Comparison of ENCODE assay signal across 17 mouse cellular contexts in the genomic region with DNA sequence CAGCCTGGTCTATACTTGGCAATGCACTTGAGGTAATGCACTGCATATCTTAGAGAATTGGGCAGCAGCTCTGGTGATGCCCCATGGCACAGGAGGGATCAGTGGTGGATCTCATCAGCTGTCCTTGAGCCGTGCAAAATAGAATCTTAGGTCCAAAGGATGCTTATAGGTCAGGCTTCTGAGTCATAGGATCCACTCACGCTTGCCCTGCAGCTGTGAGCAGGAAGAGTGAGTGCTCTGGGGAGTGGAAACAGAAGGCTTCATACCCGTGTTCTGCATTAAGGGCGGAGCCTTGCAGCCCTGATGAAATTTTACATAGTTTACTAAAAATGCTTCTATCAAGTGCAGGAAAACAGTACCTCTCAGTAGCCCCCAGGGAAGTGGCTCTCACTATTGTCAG.
"Had no signal": no experiment of that assay in that cellular context is flagged by ENCODE, and none has a peak within 500 bp of the region (broad histone marks: within the 10 kb centered on the region; RNA-seq: fewer than 3 reads in every experiment).

No protein-coding gene starts in this region.

- H3K9me3 ChIP-seq: kidney, embryonic 15.5 days; limb, embryonic 13.5 days; megakaryocyte, embryonic 14.5 days; midbrain, embryonic 15.5 days; neural tube, embryonic 15.5 days; stomach, embryonic 15.5 days had no signal

- H3K36me3 ChIP-seq: kidney, embryonic 15.5 days; limb, embryonic 13.5 days; midbrain, embryonic 15.5 days; neural tube, embryonic 15.5 days; stomach, embryonic 15.5 days had no signal

- H3K9ac ChIP-seq: kidney, embryonic 15.5 days; limb, embryonic 13.5 days; liver, embryonic 14.5 days; midbrain, embryonic 15.5 days; neural tube, embryonic 15.5 days; stomach, embryonic 15.5 days had no signal

- ATAC-seq: midbrain, embryonic 15.5 days had no signal

- H3K4me2 ChIP-seq: kidney, embryonic 15.5 days; limb, embryonic 13.5 days; midbrain, embryonic 11.5 days; midbrain, embryonic 15.5 days; neural tube, embryonic 15.5 days; stomach, embryonic 15.5 days had no signal

- DNase-seq: kidney, adult 2 months; kidney, postnatal 14 days; layer of hippocampus, adult 9-11 months; layer of hippocampus, postnatal 36 days; left cerebral cortex, postnatal 4 days; lung, adult 18-20 months; lung, postnatal 4 days; thymus, adult 2 months; thymus, postnatal 25 days had no signal

- H3K4me3 ChIP-seq: kidney, embryonic 15.5 days; limb, embryonic 13.5 days; megakaryocyte, embryonic 14.5 days; midbrain, embryonic 15.5 days; neural tube, embryonic 15.5 days; stomach, embryonic 15.5 days had no signal

- H3K4me1 ChIP-seq: limb, embryonic 13.5 days; megakaryocyte, embryonic 14.5 days; stomach, embryonic 15.5 days had no signal

- H3K27ac ChIP-seq: kidney, embryonic 15.5 days; limb, embryonic 13.5 days; liver, embryonic 14.5 days; midbrain, embryonic 15.5 days; neural tube, embryonic 15.5 days; stomach, embryonic 15.5 days had no signal

- H3K27me3 ChIP-seq: kidney, embryonic 15.5 days; limb, embryonic 13.5 days; megakaryocyte, embryonic 14.5 days; midbrain, embryonic 15.5 days; neural tube, embryonic 15.5 days; stomach, embryonic 15.5 days had no signal
